Mouse (Mus musculus): Measurements from ENCODE around the gene Vps25.

DNA sequence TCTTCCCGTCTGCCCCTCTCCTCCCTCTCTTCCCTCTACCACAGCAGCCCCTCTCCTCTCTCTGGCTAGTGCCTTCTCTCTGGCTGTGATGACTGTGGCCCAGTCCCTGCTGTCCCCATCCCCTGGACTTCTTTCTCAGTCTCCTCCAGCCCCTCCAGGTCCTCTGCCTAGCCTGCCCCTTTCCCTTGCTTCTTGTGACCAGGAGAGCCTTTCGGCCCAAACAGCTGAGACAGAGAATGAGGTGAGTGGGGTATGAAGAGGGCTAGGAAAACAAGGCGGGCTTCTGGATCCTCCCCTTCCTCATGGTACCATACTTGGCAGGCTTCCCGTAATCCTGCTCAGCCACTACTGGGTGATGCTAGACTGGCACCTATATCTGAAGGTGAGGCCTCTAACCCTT lies 21.8 kb downstream of the Vps25 start:
- TF ChIP-seq ZC3H11A (IDR thresholded peaks at IDR 0.05; ENCODE audit: borderline replicate concordance, low read depth, low read length) (no peak), CHD2 (IDR thresholded peaks at IDR 0.05; ENCODE audit: low read depth, low read length) (no peak), MAFK (IDR thresholded peaks at IDR 0.05; ENCODE audit: insufficient read depth, low read depth, low read length) (no peak), HCFC1 (IDR thresholded peaks at IDR 0.05; ENCODE audit: borderline replicate concordance, insufficient read depth, low read length) (no peak), ZNF384 (IDR thresholded peaks at IDR 0.05; ENCODE audit: low read depth, low read length) (no peak)

All from ES-E14 (cell line).